In the genomic region with DNA sequence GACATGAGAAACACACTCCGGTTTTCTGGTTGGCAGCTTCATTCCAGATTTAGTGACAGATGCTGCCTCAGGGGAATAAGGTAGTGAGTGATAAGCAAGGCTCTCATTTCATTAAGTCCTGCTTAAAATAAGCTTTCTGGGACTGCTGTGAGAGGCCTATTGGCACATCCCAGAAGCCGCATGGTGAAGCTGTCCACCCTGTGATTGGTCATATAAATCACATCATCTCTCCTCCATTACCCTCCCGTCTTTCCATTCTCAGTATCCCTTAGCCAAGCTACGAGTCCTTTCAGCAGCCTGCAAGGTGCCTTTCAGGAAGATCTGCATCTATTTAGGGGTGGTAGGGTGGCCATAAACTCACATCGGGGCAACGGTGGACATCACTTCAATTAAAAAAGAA, we compare ENCODE assay signal across 15 mouse cellular contexts.
"Had no signal": no experiment of that assay in that cellular context is flagged by ENCODE, and none has a peak within 500 bp of the region (broad histone marks: within the 10 kb centered on the region; RNA-seq: fewer than 3 reads in every experiment).

No protein-coding gene starts in this region.

- H3K4me2 ChIP-seq: kidney, embryonic 15.5 days; liver, embryonic 11.5 days; liver, embryonic 15.5 days; stomach, embryonic 15.5 days had no signal

- H3K27me3 ChIP-seq: kidney, embryonic 15.5 days; liver, embryonic 15.5 days; stomach, embryonic 15.5 days had no signal

- H3K4me1 ChIP-seq: liver, embryonic 15.5 days; stomach, embryonic 15.5 days had no signal

- H3K9ac ChIP-seq: kidney, embryonic 15.5 days; liver, embryonic 15.5 days; stomach, embryonic 15.5 days had no signal

- DNase-seq: kidney, adult 2 months; kidney, postnatal 14 days; lung, adult 2 months; lung, postnatal 36 days; right cerebral cortex, postnatal 14 days; thymus, adult 2 months; thymus, postnatal 25 days had no signal

- H3K27ac ChIP-seq: kidney, embryonic 15.5 days; left cerebral cortex, adult 2 months; limb, embryonic 10.5 days; liver, embryonic 15.5 days; stomach, embryonic 15.5 days had no signal

- H3K36me3 ChIP-seq: kidney, embryonic 15.5 days; limb, embryonic 10.5 days; liver, embryonic 15.5 days; stomach, embryonic 15.5 days had no signal

- H3K9me3 ChIP-seq: kidney, embryonic 15.5 days; liver, embryonic 15.5 days; stomach, embryonic 15.5 days had no signal

- H3K4me3 ChIP-seq: kidney, embryonic 15.5 days; left cerebral cortex, adult 2 months; limb, embryonic 10.5 days; liver, embryonic 15.5 days; stomach, embryonic 15.5 days had no signal

- ATAC-seq: intestine, embryonic 16.5 days; lung, postnatal 0 days had no signal
